Mouse (Mus musculus): ENCODE data around the gene Ahcyl1.
A peak's percentile ranks its signal among the peaks of the same experiment; 100 is the strongest.

Gene Ahcyl1

DNA sequence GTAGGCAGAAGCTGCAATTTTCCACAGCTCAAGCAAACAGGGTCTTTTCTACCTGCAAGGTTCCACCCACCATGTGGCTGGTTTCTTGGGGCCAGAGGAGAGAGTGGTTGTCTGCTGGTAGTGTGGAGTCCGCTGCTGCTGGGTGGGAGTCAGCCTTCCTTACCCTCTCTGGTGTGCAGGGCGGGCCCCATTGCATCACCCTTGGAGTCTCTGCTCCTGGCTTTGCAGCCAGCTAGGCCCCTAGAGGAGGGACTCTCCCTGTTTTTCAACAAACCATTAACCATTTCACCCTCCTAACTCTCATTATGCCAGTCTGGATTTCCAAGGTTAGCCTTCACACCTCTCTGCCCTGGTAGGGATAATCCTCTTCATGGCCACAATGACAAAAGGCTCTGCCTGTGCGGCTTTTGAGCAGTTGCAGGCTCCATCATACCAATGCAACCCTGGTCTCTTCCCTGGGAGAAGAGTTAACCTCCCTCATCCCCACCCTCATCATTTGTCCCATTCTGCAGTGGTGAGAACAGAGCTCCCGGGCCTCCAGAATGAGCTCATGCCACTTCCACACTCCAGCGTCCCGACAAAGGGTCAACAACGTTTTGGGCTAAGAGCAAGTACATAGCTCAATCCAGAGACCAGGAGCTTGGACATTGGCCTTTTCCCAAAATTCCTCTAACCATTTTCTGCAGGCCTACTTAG, 7.5 kb upstream of the Ahcyl1 start:
- DNase-seq (ENCODE audit: low spot score), result no peak

DNA sequence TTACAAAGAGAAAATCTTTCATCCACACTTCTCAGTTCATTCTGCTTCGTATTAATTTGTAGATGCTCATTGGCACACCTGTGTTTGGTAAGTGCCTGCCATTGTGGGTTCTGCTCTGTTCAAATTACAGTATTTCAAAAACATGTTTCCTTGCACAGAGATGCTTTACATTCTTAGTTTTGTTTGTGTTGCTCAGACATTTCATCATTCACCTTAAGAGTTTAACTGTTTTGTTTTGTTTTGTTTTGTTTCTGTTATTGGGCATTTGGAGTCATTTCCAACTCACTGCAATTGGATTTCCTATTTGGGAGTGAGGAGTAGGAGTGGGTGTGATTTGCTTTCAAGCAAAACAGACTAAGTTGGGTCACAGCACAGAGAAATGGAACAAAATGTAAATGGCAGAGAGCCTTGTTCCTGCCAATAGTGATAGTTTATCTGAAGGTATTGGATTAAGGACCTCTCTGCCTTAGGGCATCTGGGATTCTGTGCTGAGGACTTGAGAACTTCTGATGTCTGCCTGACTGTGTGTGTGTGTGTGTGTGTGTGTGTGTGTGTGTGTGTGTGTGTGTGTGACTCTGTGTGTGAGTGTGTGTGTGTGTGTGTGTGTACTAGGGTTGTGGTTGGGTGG, 5.5 kb upstream of the Ahcyl1 start:
- DNase-seq (ENCODE audit: low spot score), result no peak

DNA sequence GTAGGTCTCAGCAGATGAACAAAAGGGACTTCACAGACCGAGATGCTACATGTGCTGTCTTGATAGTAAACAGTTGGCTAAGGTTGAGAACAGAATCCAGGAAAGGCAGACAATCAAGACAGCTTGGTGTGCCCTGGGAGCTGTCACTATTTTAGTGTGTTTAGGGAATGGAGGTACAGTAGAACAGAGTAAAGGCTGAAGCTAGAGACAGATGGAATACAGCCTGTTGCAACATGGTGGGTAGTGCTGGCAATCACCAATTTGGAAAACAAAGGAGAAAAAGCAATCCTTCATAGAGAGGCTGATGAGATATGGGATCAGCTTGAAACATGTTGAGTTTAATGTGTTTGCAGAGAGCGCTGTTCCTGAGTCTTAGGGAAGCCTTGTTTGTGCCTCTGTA, 4.3 kb upstream of the Ahcyl1 start:
- DNase-seq (ENCODE audit: low spot score), result no peak

DNA sequence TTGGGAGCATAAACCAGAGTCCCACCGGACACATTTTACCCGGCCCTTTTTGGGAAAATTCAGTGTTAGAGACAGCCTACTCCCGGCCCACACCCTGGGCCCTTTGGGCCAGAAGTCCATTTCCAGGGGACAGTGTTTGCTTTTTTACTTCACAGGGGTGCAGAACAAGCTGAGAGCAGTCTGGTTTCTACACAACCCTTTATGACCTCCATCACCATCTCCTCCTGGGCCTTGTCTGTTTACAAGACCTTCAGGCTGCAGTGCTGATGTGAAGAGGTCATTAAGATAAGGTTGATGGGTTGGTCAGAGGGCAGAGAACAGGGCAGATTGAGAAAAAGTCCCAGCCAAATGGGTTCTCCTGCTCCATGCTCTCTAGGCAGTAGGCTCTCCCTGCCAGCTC, 550 bp upstream of the Ahcyl1 start:
- DNase-seq (ENCODE audit: low spot score), result no peak

DNA sequence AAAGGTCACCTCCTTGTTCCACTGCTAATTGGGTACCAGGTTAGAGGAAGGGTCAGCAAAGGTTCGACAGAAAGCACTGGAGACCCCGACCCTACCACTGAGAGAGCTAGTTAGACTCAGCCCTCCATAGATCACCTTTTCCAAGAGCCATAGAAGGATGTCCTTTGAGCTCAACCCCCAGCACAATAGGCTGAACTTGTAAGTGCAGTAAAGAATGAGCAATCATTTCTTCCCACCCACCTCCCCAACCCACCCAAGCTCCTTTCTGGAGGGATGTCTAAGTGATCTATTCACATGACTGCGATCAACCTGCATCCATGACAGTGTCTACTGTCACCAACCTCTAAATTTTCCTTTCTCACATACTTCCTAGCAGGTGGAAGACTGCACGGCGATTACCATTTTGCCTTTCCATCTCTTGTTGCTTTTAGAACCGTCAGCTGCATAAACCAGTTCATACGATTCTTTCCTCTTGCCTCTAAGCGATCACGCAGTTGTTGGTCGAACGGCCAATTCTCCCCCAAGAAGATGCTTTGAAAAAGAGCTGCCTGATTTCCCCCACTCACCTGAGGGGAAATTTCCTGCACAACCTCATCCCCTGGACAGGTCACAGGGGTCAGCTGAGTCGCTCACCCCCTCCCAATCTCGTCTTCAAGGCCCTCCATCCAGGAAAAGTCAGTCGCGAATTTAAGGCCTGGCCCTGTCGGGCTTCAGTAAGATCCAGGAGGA, 977 bp downstream of the Ahcyl1 start:
- peak; percentile 58 for DNase-seq (ENCODE audit: low spot score)

DNA sequence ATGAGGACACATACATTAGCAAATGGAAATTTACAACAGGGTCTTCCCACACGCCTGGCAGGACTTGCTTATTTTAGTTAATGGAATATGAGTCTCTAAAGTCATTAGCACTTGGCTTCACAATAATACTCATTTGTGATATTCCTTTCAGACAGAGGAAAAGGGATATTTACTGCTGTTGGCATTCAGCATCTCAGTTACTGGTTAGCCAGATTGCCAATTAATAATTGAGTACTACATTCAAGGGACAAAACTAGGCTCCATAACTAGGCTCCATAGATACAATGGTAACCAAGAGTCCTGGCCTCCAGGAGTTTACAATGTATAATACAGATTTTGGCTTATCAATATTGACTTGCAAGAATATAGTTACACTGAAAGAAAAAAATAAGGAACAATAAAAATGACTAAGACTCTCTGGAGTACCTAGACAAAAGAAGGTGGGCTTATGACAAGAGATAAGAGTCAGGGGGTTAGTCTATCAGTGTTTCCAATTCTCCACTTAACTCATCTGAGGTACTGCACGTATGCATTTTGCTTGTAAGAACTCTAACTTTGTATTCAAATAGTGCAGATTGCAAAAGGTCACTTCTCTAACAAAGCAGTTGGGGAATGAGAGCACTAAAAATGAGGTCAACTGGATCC, 2.0 kb downstream of the Ahcyl1 start:
- DNase-seq (ENCODE audit: low spot score), result no peak

DNA sequence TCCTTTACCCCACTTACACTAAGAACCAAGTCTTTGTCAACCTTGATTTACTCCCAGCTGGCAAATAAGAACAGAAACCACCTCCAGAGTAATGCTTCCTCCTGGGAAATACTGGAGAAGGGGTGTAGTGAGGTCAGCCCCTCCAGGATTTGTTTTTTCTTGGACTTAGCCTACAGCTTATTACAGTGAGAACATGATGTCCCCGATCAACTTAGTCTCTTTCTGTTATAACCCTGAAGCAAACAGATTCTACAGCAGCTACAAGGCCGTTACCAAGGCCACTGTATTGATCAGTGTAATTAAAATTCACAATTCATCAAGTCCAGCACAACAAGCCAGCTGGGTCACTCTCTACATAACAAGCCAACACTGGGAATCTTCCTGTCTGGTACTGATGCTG, 6.0 kb downstream of the Ahcyl1 start:
- DNase-seq (ENCODE audit: low spot score), result no peak

DNA sequence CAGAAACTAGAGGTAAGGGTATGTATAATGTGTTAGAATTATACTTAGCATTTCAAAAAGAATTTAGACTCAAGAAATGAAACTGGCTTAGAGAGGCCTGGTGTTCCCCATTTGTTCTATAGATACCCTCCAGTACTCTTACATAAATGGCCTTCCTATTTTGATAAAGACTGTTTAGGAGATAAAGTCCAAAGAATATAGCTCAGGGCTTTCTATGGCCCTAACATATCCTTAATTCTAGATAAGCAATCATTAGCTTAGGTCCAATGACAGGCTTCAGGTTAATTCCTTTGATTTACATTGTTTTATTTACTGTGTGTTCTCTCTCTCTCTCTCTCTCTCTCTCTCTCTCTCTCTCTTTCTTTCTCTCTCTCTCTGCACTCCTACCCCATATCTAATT, 7.1 kb downstream of the Ahcyl1 start:
- DNase-seq (ENCODE audit: low spot score), result no peak

DNA sequence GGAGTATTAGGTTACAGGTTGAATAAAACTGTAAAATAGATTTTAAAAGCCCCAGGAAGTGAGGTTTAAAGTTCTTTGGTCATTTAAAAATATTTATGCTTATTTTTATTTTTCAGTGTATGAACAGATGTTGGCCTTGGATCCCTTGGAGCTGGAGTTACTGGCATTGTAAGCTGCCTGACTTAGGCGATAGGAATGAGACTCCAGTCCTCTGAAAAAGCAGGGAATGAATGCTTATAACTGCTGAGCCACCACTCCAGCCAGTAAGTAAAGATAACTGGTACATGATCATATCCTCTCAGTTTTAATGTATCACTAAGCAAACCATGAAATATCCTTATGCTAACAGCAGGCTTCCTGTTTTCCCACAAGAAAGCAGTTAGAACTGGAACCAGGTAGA, 8.1 kb downstream of the Ahcyl1 start:
- DNase-seq (ENCODE audit: low spot score), result no peak

DNA sequence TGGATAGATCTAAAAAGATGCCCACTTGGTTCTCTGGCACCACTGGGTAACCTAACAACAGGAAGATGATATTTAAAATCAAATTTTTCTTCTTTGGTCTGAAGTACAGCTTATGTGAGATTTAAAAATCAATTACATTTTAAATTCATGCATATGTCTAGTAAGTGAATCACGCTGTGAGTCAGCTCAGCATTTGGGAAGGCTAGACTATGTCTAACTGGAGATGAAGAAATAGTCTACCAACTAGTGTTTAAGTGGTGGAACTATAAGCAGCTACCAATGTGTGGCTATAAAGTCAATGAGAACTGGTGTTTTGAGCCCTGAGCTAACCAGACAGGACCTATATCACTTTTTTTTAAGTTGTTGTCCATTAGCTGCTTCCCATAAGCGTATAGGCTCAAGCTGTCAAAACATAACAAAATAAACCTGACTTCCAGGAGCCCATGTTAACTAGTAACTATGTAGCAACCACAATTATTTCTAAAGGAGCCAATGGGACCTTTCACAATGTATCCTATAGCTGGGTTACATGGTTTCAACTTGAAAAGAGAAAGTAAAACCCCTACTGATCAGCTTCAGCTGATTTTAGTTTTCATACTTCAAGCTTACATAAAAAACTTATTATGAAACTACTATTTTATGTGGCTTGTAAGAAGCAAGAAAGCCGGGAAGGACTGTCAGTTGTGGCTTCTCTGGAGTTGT, 9.9 kb downstream of the Ahcyl1 start:
- DNase-seq (ENCODE audit: low spot score), result no peak

DNA sequence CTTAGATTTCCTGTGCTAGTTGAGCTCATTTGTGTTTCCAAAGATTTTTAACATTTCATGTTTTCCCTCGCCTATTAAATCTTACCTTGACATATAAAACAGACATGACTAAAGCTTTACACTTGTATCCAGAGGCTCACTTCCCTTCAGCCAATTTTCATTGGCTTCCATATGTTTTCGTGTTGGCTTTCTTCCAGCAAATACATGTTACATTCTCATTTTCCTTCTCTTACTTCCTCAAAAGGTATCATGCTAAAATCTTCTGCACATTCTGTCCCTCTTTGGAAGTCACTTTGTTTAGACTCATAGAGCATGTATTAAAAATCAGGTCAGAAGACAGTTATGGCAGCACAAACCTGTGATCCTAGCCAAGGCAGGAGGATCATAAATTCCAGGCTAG, 10.7 kb downstream of the Ahcyl1 start:
- DNase-seq (ENCODE audit: low spot score), result no peak

DNA sequence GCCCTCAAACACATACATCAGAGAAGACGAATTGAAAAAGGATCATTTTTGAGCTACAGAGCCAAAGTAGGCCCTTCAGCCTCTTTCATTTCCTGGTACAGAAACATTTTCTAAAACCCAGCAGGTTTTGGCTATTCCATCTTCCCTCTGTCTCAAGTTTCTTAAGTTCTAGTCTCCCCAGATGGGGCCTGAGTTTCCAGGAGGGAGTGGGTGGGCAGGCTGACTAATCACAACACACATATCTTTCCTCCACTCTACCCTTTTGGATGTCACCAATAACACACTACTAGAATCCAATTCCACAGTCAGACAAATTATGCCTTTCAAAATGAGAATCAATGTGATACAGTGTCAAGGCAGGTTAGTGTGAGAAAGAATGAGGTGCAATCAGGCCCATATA, 12.8 kb downstream of the Ahcyl1 start:
- no peak for DNase-seq (ENCODE audit: low spot score)

DNA sequence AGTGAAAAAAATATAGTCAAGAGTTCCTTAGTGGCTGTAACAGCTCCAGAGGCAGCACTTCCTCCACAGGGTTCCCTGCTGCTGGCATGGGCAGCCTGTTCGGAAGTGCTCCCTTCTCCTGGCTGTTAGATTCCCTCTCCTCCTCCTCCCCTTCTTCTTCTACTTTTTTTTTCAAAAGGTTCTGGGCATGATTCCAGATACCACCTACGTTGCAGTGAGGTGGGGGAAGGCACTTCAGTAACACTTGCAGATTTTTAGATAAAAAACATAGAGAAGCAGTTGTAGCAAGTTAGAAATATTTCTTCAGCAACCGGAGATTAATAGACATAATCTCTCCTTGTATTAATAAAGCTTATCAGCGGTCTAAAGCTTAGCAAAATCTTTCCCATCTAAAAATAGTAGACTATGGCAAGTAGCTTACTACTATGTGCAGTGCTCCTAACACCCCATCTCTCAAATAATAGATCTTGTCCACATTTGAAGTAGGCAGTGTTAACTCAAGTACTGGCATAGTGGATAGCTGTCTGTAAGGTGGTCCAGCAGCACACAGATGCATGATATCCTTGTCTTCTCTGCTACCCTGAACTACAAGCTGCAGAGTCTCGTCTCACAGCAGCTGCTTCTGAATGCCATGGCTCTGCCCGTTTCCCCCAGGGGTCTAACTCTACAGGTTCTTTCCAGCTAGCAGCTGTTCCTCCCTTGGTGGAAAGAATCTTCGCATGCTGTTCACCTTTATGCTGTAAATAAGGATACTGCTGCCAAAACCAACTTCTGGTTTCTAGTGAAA, 15.4 kb downstream of the Ahcyl1 start:
- no peak for DNase-seq (ENCODE audit: low spot score)

DNA sequence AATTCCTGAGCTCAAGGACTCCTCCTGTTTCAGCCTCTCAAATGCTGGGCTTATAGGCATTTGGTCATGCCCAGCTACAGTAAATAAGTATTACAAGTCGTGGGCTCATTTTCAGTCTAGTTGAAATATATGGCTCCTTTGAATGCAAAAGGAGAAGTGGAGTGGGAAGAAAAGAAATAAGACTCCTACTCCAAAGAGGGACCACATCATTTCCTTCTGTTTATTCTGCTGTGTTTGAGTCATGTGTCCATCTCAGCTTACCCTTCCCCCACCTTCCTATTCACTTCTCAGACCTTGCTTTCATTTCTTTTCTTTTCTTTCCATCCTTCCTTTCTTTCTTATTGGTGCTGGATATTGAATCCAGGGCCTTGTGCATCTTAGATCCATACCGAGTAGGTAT, 24.9 kb downstream of the Ahcyl1 start:
- DNase-seq (ENCODE audit: low spot score), result no peak

DNA sequence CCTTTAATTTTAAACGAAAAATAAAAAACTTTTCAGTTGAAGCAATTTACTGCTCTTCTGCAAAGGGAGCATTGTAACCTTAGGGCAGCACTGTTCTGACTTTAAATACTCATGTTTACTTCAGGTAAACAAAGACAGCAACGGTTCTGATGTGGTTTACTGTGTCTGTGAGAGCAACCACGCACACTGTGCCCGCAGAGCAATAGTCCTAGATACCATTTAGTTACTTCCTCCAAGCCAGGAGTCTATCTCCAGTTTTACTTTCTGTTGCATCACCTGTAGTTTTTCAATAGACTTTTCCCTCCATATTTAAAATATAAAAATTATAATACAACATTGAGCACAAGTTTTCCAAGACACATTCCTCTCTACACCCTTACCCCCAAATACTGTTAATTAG, 25.9 kb downstream of the Ahcyl1 start:
- no peak for DNase-seq (ENCODE audit: low spot score)

DNA sequence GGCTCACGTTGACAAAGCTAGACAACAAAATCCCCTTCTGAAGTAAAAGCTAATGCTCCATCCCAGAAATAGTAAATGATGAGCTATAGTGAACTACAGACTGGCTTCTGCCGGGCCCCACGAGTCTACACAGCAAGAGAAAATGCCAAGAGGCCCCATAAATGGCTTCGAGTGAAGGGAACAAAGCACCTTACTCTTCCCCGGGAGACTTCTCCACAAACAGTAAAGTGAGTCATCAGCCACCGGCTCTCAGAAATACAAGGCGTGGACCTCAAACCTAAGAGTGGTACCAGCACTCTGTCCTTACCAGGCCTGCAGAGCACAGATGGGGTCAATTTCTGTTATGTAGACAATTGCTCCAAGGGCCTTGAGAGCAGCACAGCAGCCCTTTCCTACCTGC, 27.6 kb downstream of the Ahcyl1 start:
- DNase-seq (ENCODE audit: low spot score), result no peak

DNA sequence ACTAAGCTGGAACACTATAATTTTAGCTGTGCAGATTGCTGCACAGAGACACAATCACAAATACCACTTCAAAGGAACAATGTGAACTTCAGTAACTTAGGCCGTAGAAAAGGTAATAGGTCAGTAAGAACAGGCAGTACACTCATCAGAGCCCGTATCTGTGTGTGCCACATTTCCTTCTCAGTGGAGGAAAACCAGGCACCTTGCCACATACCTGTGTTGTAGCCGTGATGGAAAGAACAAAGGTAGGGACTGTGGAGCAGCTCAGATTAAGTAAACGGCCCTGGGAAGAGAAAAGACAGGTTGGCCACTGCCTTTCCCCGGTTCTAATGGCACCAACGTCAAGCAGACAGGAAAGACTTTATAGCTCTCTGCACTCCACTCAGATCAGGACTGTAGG, 28.9 kb downstream of the Ahcyl1 start:
- DNase-seq (ENCODE audit: low spot score), result no peak

DNA sequence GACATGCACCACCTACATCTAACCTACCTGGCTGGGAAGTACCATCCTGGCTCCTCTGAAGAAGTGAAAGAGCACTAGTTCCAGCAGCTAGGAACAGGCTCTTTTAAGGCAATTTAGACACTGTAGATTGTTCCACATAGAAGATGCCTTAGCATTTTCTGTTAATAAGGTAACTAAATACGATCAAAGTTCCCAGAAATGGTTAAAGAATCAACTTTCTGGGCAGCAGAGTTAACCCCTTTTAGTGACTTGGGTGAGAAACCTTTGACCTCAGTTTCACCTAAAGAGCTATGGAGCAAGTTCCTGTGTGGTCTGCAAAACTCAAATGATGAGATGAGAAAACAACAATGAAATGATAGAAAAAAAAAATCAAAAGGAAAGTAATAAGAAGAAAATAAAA, 31.7 kb downstream of the Ahcyl1 start:
- DNase-seq (ENCODE audit: low spot score), result no peak

DNA sequence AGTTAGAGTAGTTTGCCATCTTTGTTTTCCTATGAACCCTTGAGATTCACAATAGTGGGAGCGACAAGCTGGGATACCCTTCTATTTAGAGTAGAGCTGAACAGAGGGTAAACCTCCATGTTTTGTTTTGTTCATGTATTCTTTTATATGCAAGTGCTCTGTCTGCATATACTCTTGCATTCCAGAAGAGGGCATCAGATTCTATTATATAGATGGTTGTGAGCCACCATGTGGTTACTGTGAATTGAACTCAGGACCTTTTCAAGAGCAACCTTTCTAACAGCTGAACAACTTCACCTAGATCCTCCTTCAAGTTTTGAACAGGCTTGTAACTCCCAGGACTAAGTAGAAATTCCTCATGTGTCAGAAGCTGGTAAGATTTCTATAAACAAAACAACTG, 37.4 kb downstream of the Ahcyl1 start:
- DNase-seq (ENCODE audit: low spot score), result no peak

DNA sequence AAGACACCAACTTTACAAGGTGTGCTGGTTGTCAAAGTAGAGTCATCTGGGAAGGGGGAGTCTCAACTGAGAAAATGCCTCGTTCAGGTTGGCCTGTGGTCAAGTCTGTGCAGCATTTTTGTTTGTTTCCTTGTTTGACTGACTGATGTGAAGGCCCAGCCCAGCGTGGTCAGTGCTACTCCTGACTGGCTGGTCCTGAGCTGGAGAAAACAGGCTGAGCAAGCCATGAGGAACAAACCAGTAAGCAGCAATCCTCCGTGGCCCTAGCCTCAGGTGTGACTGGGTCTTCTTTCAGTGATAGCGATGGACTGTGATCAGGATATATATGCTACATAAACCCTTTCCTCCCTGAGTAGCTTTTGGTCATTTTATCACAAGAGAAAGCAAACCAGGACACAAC, 39.5 kb downstream of the Ahcyl1 start:
- DNase-seq (ENCODE audit: low spot score), result no peak

DNA sequence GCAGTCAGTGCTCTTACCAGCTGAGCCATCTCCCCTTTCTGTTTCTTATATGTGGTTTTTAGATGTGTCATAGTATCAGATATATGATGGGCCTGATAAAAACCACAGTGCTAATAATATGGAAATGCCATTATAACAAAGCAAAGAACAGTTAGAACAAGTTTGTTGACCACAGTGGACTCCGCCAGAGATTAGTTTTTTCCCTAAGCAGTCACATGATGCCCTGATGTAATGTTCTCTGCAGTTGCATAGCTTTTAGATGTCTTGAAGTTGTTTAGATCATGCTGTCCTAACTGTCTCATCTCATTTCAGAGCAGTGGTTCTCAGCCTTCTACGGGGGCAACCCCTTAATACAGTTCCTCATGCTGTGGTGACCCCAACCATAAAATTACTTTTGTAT, 40.2 kb downstream of the Ahcyl1 start:
- DNase-seq (ENCODE audit: low spot score), result no peak

DNA sequence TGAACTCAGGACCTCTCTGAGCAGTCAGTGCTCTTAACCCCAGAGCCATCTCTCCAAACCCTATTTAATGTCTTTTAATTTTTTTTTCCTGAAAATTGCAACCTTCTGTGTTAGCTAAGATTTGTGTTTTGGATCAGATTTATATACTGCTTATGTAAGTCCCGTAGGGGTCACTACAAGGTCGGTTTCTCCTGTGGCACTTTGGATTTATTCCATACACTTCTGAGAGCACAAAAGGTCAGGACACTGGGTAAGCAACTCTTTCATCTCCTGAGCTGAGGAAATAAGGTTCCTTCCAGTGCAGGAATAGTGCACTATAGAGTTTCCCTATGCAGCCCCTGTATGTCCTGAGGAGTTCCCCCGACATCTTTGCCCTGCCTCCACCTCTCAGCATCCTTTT, 40.9 kb downstream of the Ahcyl1 start:
- DNase-seq (ENCODE audit: low spot score), result peak; percentile 23

Measured in embryo, embryonic 10.5 days (tissue).